In genomic region chr1:132329656-132330055, GRCm38 (mm10) we compare ENCODE assay signal across 18 mouse cellular contexts. TPM values are rescaled to one million over a fixed set of nuclear protein-coding genes. Genes with fewer than 3 reads are reported as not detected.
DNase-seq lines count a peak whose midpoint lies in the region; ATAC-seq lines count a peak whose summit lies in the region.
"Had no signal": no experiment of that assay in that cellular context is flagged by ENCODE, and none has a peak within 500 bp of the region (broad histone marks: within the 10 kb centered on the region; RNA-seq: fewer than 3 reads in every experiment).

No protein-coding gene starts in this region.

- no peak overlapping the region for H3K4me2 ChIP-seq in heart, embryonic 11.5 days
- H3K4me2 ChIP-seq in midbrain, embryonic 16.5 days (ENCODE audit: low read length): no peak overlapping the region
- H3K4me2 ChIP-seq in midbrain, embryonic 14.5 days (ENCODE audit: low read length): no peak overlapping the region
- H3K4me2 ChIP-seq: embryonic facial prominence, embryonic 15.5 days; heart, embryonic 13.5 days; hindbrain, embryonic 13.5 days; intestine, embryonic 15.5 days had no signal

- ATAC-seq in heart, embryonic 11.5 days (replicated peaks; ENCODE audit: insufficient number of reproducible peaks, low FRiP score, low TSS enrichment): no peak
- no peak for ATAC-seq in midbrain, embryonic 16.5 days
- ATAC-seq in midbrain, embryonic 14.5 days (ENCODE audit: low FRiP score, low TSS enrichment): no peak
- ATAC-seq: intestine, embryonic 15.5 days had no signal

- no peak overlapping the region for H3K9ac ChIP-seq in heart, embryonic 11.5 days (ENCODE audit: low read depth, low read length)
- no peak overlapping the region for H3K9ac ChIP-seq in midbrain, embryonic 16.5 days (ENCODE audit: low read depth, low read length)
- no peak overlapping the region for H3K9ac ChIP-seq in midbrain, embryonic 14.5 days (replicated peaks; ENCODE audit: low read length)
- H3K9ac ChIP-seq: embryonic facial prominence, embryonic 15.5 days; heart, embryonic 13.5 days; hindbrain, embryonic 13.5 days; intestine, embryonic 15.5 days had no signal

- H3K9me3 ChIP-seq in heart, embryonic 10.5 days: no peaks in the 10 kb centered on the region
- no peaks in the 10 kb centered on the region for H3K9me3 ChIP-seq in heart, embryonic 11.5 days (replicated peaks; ENCODE audit: control insufficient read depth, low read length)
- H3K9me3 ChIP-seq in midbrain, embryonic 10.5 days (replicated peaks): no peaks in the 10 kb centered on the region
- no peaks in the 10 kb centered on the region for H3K9me3 ChIP-seq in midbrain, embryonic 16.5 days (replicated peaks; ENCODE audit: control insufficient read depth, low read length, poor library complexity, severe bottlenecking)
- H3K9me3 ChIP-seq in limb, embryonic 10.5 days (replicated peaks): no peaks in the 10 kb centered on the region
- no peaks in the 10 kb centered on the region for H3K9me3 ChIP-seq in midbrain, embryonic 14.5 days (ENCODE audit: control insufficient read depth, low read length)
- H3K9me3 ChIP-seq: embryonic facial prominence, embryonic 15.5 days; heart, embryonic 13.5 days; hindbrain, embryonic 13.5 days; intestine, embryonic 15.5 days had no signal

- no peaks in the 10 kb centered on the region for H3K27me3 ChIP-seq in heart, embryonic 10.5 days (ENCODE audit: insufficient read depth, poor library complexity, severe bottlenecking)
- H3K27me3 ChIP-seq in heart, embryonic 11.5 days (ENCODE audit: control insufficient read depth, insufficient read depth, low read length): no peaks in the 10 kb centered on the region
- no peaks in the 10 kb centered on the region for H3K27me3 ChIP-seq in midbrain, embryonic 10.5 days (ENCODE audit: low read depth, poor library complexity, severe bottlenecking)
- no peaks in the 10 kb centered on the region for H3K27me3 ChIP-seq in midbrain, embryonic 16.5 days (ENCODE audit: control insufficient read depth, insufficient read depth, low read depth, low read length)
- no peaks in the 10 kb centered on the region for H3K27me3 ChIP-seq in limb, embryonic 10.5 days (ENCODE audit: low read depth, poor library complexity, severe bottlenecking)
- H3K27me3 ChIP-seq in midbrain, embryonic 14.5 days (ENCODE audit: control insufficient read depth, insufficient read depth, low read length): no peaks in the 10 kb centered on the region
- H3K27me3 ChIP-seq: embryonic facial prominence, embryonic 15.5 days; heart, embryonic 13.5 days; hindbrain, embryonic 13.5 days; intestine, embryonic 15.5 days had no signal

- 0 out of 2 replicates have a peak overlapping the region, but pooled peaks have one; percentile 42 for H3K27ac ChIP-seq in heart, embryonic 10.5 days
- H3K27ac ChIP-seq in heart, embryonic 11.5 days (ENCODE audit: low read depth, low read length): no peak overlapping the region
- H3K27ac ChIP-seq in midbrain, embryonic 10.5 days (replicated peaks): peak overlapping the region; percentile 91
- H3K27ac ChIP-seq in midbrain, embryonic 16.5 days (ENCODE audit: low read length): no peak overlapping the region
- peak overlapping the region; percentile 26; the same call in 1 of the 2 replicates for H3K27ac ChIP-seq in limb, embryonic 10.5 days
- peak overlapping the region; percentile 64; the same call in 1 of the 2 replicates for H3K27ac ChIP-seq in midbrain, embryonic 14.5 days (replicated peaks; ENCODE audit: low read depth, low read length)
- H3K27ac ChIP-seq: embryonic facial prominence, embryonic 15.5 days; gastrocnemius, adult 2 months; heart, adult 2 months; heart, embryonic 13.5 days; hindbrain, embryonic 13.5 days; intestine, embryonic 15.5 days had no signal

- 71% methylated on average over 7 of the region's 7 CpGs for WGBS in heart, embryonic 10.5 days
- 67% methylated on average over 7 of the region's 7 CpGs for WGBS in heart, embryonic 11.5 days (ENCODE audit: insufficient replicate concordance)
- WGBS in midbrain, embryonic 10.5 days: 84% methylated on average over 7 of the region's 7 CpGs
- 75% methylated on average over 7 of the region's 7 CpGs for WGBS in midbrain, embryonic 16.5 days
- WGBS in limb, embryonic 10.5 days: 85% methylated on average over 7 of the region's 7 CpGs
- WGBS in midbrain, embryonic 14.5 days: 77% methylated on average over 7 of the region's 7 CpGs

- H3K4me3 ChIP-seq in heart, embryonic 10.5 days: no peak overlapping the region
- H3K4me3 ChIP-seq in heart, embryonic 11.5 days (ENCODE audit: low read depth, low read length): no peak overlapping the region
- H3K4me3 ChIP-seq in midbrain, embryonic 10.5 days: no peak overlapping the region
- H3K4me3 ChIP-seq in midbrain, embryonic 16.5 days (ENCODE audit: low read depth, low read length): no peak overlapping the region
- H3K4me3 ChIP-seq in limb, embryonic 10.5 days: no peak overlapping the region
- no peak overlapping the region for H3K4me3 ChIP-seq in midbrain, embryonic 14.5 days (replicated peaks; ENCODE audit: low read depth, low read length)
- H3K4me3 ChIP-seq: embryonic facial prominence, embryonic 15.5 days; erythroblast, embryonic 14.5 days; gastrocnemius, adult 2 months; heart, adult 2 months; heart, embryonic 13.5 days; hindbrain, embryonic 13.5 days; intestine, embryonic 15.5 days had no signal

- H3K4me1 ChIP-seq in heart, embryonic 10.5 days: peaks cover 46% of the 10 kb centered on the region
- peaks cover 25% of the 10 kb centered on the region for H3K4me1 ChIP-seq in heart, embryonic 11.5 days (ENCODE audit: control insufficient read depth, insufficient read depth, low read length)
- H3K4me1 ChIP-seq in midbrain, embryonic 10.5 days: peaks cover 98% of the 10 kb centered on the region
- peaks cover 29% of the 10 kb centered on the region for H3K4me1 ChIP-seq in midbrain, embryonic 16.5 days (ENCODE audit: control insufficient read depth, insufficient read depth, low read length)
- H3K4me1 ChIP-seq in limb, embryonic 10.5 days: peaks cover 69% of the 10 kb centered on the region
- H3K4me1 ChIP-seq in midbrain, embryonic 14.5 days (ENCODE audit: control insufficient read depth, insufficient read depth, low read length): peaks cover 70% of the 10 kb centered on the region

- no peak for DNase-seq in heart, embryonic 10.5 days (ENCODE audit: low spot score)
- DNase-seq in midbrain, embryonic 10.5 days (ENCODE audit: low spot score): no peak
- DNase-seq in limb, embryonic 10.5 days (ENCODE audit: low spot score): no peak
- DNase-seq in midbrain, embryonic 14.5 days: no peak
- DNase-seq in cerebellum, adult 9-11 months: no peak
- DNase-seq: adrenal gland, adult 2 months; adrenal gland, postnatal 25 days; gastrocnemius, adult 2 months; gastrocnemius, postnatal 25 days; heart, adult 2 months; heart, postnatal 4 days had no signal

- H3K36me3 ChIP-seq in heart, embryonic 10.5 days: peaks cover 24% of the 10 kb centered on the region
- H3K36me3 ChIP-seq in heart, embryonic 11.5 days (ENCODE audit: control insufficient read depth, insufficient read depth, low read length): peaks cover 7% of the 10 kb centered on the region; the same call in 1 of the 2 replicates
- H3K36me3 ChIP-seq in midbrain, embryonic 10.5 days: peaks cover 88% of the 10 kb centered on the region
- H3K36me3 ChIP-seq in midbrain, embryonic 16.5 days (ENCODE audit: control insufficient read depth, insufficient read depth, low read length): peaks cover 8% of the 10 kb centered on the region; the same call in 1 of the 2 replicates
- no peaks in the 10 kb centered on the region for H3K36me3 ChIP-seq in limb, embryonic 10.5 days
- peaks cover 72% of the 10 kb centered on the region for H3K36me3 ChIP-seq in midbrain, embryonic 14.5 days (ENCODE audit: control insufficient read depth, insufficient read depth, low read length)
- H3K36me3 ChIP-seq: embryonic facial prominence, embryonic 15.5 days had no signal

RNA-seq across cellular contexts. Expression of gene Nuak2, which starts 13.7 kb away (rescaled TPM):
- polyA plus RNA-seq in heart, embryonic 10.5 days (2016; fragmentation: Nextera tagmentation; extraction: Ambion mirVana): 3.0 and 3.4 TPM in 2 replicates
- 2.6 and 3.6 TPM in 2 replicates for polyA plus RNA-seq in heart, embryonic 11.5 days (2014; fragmentation: Nextera tagmentation; extraction: Ambion mirVana)
- 87.1 and 101 TPM in 2 replicates for polyA plus RNA-seq in midbrain, embryonic 10.5 days (2016; fragmentation: Nextera tagmentation; extraction: Ambion mirVana)
- 19.8 and 22.0 TPM in 2 replicates for polyA plus RNA-seq in midbrain, embryonic 16.5 days (2015; fragmentation: Nextera tagmentation; extraction: Ambion mirVana)
- 0.84 and 0.92 TPM in 2 replicates for polyA plus RNA-seq in limb, embryonic 10.5 days (2016; fragmentation: Nextera tagmentation; extraction: Ambion mirVana)
- 22.3 and 38.0 TPM in 2 replicates for polyA plus RNA-seq in midbrain, embryonic 14.5 days (2014; fragmentation: Nextera tagmentation; extraction: Ambion mirVana)
- polyA plus RNA-seq: erythroblast, embryonic 14.5 days had no signal

RNA-seq across cellular contexts. Expression of gene Klhdc8a, which starts 31.2 kb away (rescaled TPM):
- 0.26 and 0.60 TPM in 2 replicates for polyA plus RNA-seq in heart, embryonic 10.5 days (2016; fragmentation: Nextera tagmentation; extraction: Ambion mirVana)
- 0.45 and 0.56 TPM in 2 replicates for polyA plus RNA-seq in heart, embryonic 11.5 days (2014; fragmentation: Nextera tagmentation; extraction: Ambion mirVana)
- 1.4 and 2.8 TPM in 2 replicates for polyA plus RNA-seq in midbrain, embryonic 10.5 days (2016; fragmentation: Nextera tagmentation; extraction: Ambion mirVana)
- polyA plus RNA-seq in midbrain, embryonic 16.5 days (2015; fragmentation: Nextera tagmentation; extraction: Ambion mirVana): 8.3 and 10.8 TPM in 2 replicates
- not detected in 2 replicates for polyA plus RNA-seq in limb, embryonic 10.5 days (2016; fragmentation: Nextera tagmentation; extraction: Ambion mirVana)
- 10.1 and 11.1 TPM in 2 replicates for polyA plus RNA-seq in midbrain, embryonic 14.5 days (2014; fragmentation: Nextera tagmentation; extraction: Ambion mirVana)
- polyA plus RNA-seq: erythroblast, embryonic 14.5 days had no signal

Comparison
In these comparisons a context has a peak if more than half of its experiments do, and no peak if none do; other contexts are left out.
1. H3K27ac ChIP-seq: peak in heart, embryonic 10.5 days (single experiment), midbrain, embryonic 10.5 days (single experiment), limb, embryonic 10.5 days (single experiment) and midbrain, embryonic 14.5 days (single experiment); none in heart, embryonic 11.5 days (single experiment) and midbrain, embryonic 16.5 days (single experiment).